Mouse (Mus musculus): ENCODE data around the gene Olfr1441. TPM values are rescaled to one million over a fixed set of nuclear protein-coding genes. Genes with fewer than 3 reads are reported as not detected.

Olfr1441 gene
- polyA plus RNA-seq, 1 experiment from 2014 or later = not detected

DNA sequence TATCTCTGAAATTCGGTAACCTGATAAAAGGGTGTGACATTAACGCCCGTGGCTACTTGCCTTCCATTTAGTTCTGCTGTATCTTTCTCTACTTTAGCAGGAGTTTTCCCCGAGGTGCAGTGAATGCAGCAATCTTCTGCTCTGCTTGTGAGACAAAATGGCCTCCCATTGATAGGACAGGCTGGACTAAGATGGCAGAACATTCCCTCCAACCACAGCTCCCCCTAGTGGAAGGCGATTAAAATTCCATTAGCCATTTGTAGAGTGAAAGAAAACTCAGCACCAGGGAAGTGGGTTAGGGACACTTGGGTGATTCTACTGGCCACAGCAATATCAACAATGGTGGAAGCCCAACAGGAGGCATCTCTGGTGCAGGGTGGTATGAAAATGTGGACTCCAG, 50.2 kb downstream of the Olfr1441 start:
- WGBS = 84% methylated on average over 5 of the region's 5 CpGs

DNA sequence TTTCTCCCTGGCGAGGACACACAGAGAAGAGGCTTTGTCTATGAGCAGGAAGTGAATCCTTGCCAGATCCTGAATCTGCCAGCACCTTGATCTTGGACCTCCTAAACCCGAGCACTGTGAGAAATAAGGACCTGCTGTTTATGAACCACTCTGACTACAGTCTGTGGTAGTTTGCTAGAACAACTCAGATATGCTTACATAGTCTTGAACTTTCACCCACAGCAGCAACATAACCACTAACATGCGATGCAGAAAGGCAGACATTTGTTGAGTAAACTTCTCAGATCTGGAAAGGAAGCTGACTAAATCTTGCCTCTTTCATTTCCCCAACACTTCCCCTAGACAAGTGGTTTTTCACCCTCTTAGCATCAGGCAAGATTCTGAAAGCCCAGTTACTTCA, 54.6 kb downstream of the Olfr1441 start:
- WGBS = 75% methylated on average over 3 of the region's 3 CpGs
- DNase-seq (ENCODE audit: low spot score, missing footprints) (no peak), ATAC-seq (ENCODE audit: low FRiP score) (no peak)
- Histone ChIP-seq H3K4me2 (no peak overlapping the region), H3K36me3 (ENCODE audit: control insufficient read depth, insufficient read depth, low read length) (peaks cover 37% of the 10 kb centered on the region), H3K9ac (ENCODE audit: low read length) (no peak overlapping the region), H3K27me3 (ENCODE audit: control insufficient read depth, insufficient read depth, low read length) (no peaks in the 10 kb centered on the region), H3K9me3 (ENCODE audit: control insufficient read depth, low read length) (no peaks in the 10 kb centered on the region), H3K4me3 (ENCODE audit: low read depth, low read length) (no peak overlapping the region), H3K4me1 (ENCODE audit: control insufficient read depth, insufficient read depth, low read length) (no peaks in the 10 kb centered on the region), H3K27ac (ENCODE audit: low read depth, low read length) (no peak overlapping the region)

More for the DNA sequence above, 50.2 kb downstream of the Olfr1441 start:
- Histone ChIP-seq H3K27ac (ENCODE audit: low read depth, low read length) (no peak overlapping the region), H3K4me2 (no peak overlapping the region), H3K27me3 (ENCODE audit: control insufficient read depth, insufficient read depth, low read length) (no peaks in the 10 kb centered on the region), H3K36me3 (ENCODE audit: control insufficient read depth, insufficient read depth, low read length) (peaks cover 18% of the 10 kb centered on the region), H3K4me3 (ENCODE audit: low read depth, low read length) (no peak overlapping the region), H3K4me1 (ENCODE audit: control insufficient read depth, insufficient read depth, low read length) (peaks cover 4% of the 10 kb centered on the region; the same call in 1 of the 2 replicates), H3K9ac (ENCODE audit: low read length) (no peak overlapping the region), H3K9me3 (ENCODE audit: control insufficient read depth, low read length) (no peaks in the 10 kb centered on the region)
- peak; percentile 20; the same call in 1 of the 2 replicates for ATAC-seq (ENCODE audit: low FRiP score)
- DNase-seq (ENCODE audit: low spot score, missing footprints) = peak; percentile 84

- H3K4me3 ChIP-seq (ENCODE audit: low read depth, low read length) = no peak overlapping the region
- 87% methylated on average over 5 of the region's 5 CpGs for WGBS
- H3K27ac ChIP-seq (ENCODE audit: low read depth, low read length) = no peak overlapping the region
- DNase-seq (ENCODE audit: low spot score, missing footprints) (peak; percentile 87), ATAC-seq (ENCODE audit: low FRiP score) (no peak)
- H3K4me1 ChIP-seq (ENCODE audit: control insufficient read depth, insufficient read depth, low read length) = no peaks in the 10 kb centered on the region
- H3K27me3 ChIP-seq (ENCODE audit: control insufficient read depth, insufficient read depth, low read length) = no peaks in the 10 kb centered on the region
- H3K9ac ChIP-seq (ENCODE audit: low read length) = no peak overlapping the region
- H3K4me2 ChIP-seq = no peak overlapping the region
- H3K9me3 ChIP-seq (ENCODE audit: control insufficient read depth, low read length) = no peaks in the 10 kb centered on the region
- H3K36me3 ChIP-seq (ENCODE audit: control insufficient read depth, insufficient read depth, low read length) = peaks cover 36% of the 10 kb centered on the region
These were observed 55.2 kb downstream of the Olfr1441 start for GRCm38 (mm10) chr19:12472381-12472976.

Other genes starting within 250 kb of the Olfr1441 start
- not detected in 2 replicates for gene Olfr1555-ps1, start 247.3 kb upstream of the Olfr1441 start, polyA plus RNA-seq (2014; fragmentation: Nextera tagmentation; extraction: Ambion mirVana)
- not detected in 2 replicates for gene Olfr1431, start 216.8 kb upstream of the Olfr1441 start, polyA plus RNA-seq (2014; fragmentation: Nextera tagmentation; extraction: Ambion mirVana)
- gene Olfr1432, start 184.8 kb upstream of the Olfr1441 start, polyA plus RNA-seq (2014; fragmentation: Nextera tagmentation; extraction: Ambion mirVana) = not detected in 2 replicates
- not detected in 2 replicates for gene Olfr262, start 175.8 kb upstream of the Olfr1441 start, polyA plus RNA-seq (2014; fragmentation: Nextera tagmentation; extraction: Ambion mirVana)
- not detected in 2 replicates for gene Olfr235, start 156.4 kb upstream of the Olfr1441 start, polyA plus RNA-seq (2014; fragmentation: Nextera tagmentation; extraction: Ambion mirVana)
- not detected in 2 replicates for gene Olfr1434, start 137.6 kb upstream of the Olfr1441 start, polyA plus RNA-seq (2014; fragmentation: Nextera tagmentation; extraction: Ambion mirVana)
- gene Olfr1436, start 118.3 kb upstream of the Olfr1441 start, polyA plus RNA-seq (2014; fragmentation: Nextera tagmentation; extraction: Ambion mirVana) = not detected in 2 replicates
- gene Olfr1437, start 92.3 kb upstream of the Olfr1441 start, polyA plus RNA-seq (2014; fragmentation: Nextera tagmentation; extraction: Ambion mirVana) = not detected in 2 replicates
- not detected in 2 replicates for gene Olfr1438-ps1, start 81.5 kb upstream of the Olfr1441 start, polyA plus RNA-seq (2014; fragmentation: Nextera tagmentation; extraction: Ambion mirVana)
- gene Olfr1440, start 30.2 kb upstream of the Olfr1441 start, polyA plus RNA-seq (2014; fragmentation: Nextera tagmentation; extraction: Ambion mirVana) = not detected in 2 replicates
- gene Pfpl, start 10.5 kb downstream of the Olfr1441 start, polyA plus RNA-seq (2014; fragmentation: Nextera tagmentation; extraction: Ambion mirVana) = not detected in 2 replicates
- gene Mpeg1, start 43.3 kb downstream of the Olfr1441 start, polyA plus RNA-seq (2014; fragmentation: Nextera tagmentation; extraction: Ambion mirVana) = 0.90 and 1.1 TPM in 2 replicates
- gene Dtx4, start 84.0 kb downstream of the Olfr1441 start, polyA plus RNA-seq (2014; fragmentation: Nextera tagmentation; extraction: Ambion mirVana) = 62.0 and 64.3 TPM in 2 replicates
- 27.4 and 31.1 TPM in 2 replicates for gene Fam111a, start 128.3 kb downstream of the Olfr1441 start, polyA plus RNA-seq (2014; fragmentation: Nextera tagmentation; extraction: Ambion mirVana)
- not detected in 2 replicates for gene Gm4952, start 182.5 kb downstream of the Olfr1441 start, polyA plus RNA-seq (2014; fragmentation: Nextera tagmentation; extraction: Ambion mirVana)
- not detected in 2 replicates for gene Glyat, start 215.9 kb downstream of the Olfr1441 start, polyA plus RNA-seq (2014; fragmentation: Nextera tagmentation; extraction: Ambion mirVana)